Mouse (Mus musculus) monocyte, adult 2 months (primary cell): ENCODE results near the gene Trem2.

ENCODE experiments used
- DNase-seq, 2 experiments: peaks; one replicate each; pipeline ENCODE4 v3.0.0; 2022; ENCODE audit warnings: low spot score in 2 of 2, low read depth in 1 of 2

The Trem2 gene

GRCm38 (mm10) chr17:48346231-48346630 is at the start of gene Trem2:
TSS of gene Trem2 (plus strand) at chr17:48346401.
- peak in 1 of 2 experiments; percentile 26 for DNase-seq

- no peak for DNase-seq
Observed at GRCm38 (mm10) chr17:48299203-48299602, 47.0 kb upstream of the Trem2 start, which contains the start of gene Treml2. TSS of gene Treml2 (plus strand) at chr17:48299498.

GRCm38 (mm10) chr17:48299756-48300155 is 46.4 kb upstream of the Trem2 start:
- no peak for DNase-seq

DNA sequence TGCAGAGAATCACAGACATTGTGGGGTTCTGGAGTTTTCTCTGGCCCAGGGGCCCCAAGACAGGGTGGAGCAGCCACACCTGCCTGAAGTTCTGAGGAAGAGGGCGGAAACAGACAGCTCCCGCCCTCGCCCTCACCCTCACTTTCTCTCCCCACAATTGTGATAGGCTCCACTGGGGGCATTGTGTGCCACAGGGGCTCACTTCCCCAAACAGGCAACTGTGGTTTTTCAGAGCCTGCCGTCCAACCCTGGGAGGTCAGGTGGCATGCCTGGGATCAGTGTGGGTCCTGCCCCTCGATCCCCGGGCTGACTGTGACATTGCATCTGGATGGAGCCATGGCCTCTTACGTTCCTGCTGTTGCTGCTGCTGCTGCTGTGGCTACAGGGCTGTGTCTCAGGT is 46.0 kb upstream of the Trem2 start:
- peak; percentile 57 to 71 for DNase-seq

- peak in 1 of 2 experiments; percentile 31 for DNase-seq
Observed at GRCm38 (mm10) chr17:48300861-48301260, 45.3 kb upstream of the Trem2 start.

- DNase-seq: no peak
Observed at GRCm38 (mm10) chr17:48301792-48302191, 44.4 kb upstream of the Trem2 start.

GRCm38 (mm10) chr17:48312124-48312523 is 34.1 kb upstream of the Trem2 start:
- DNase-seq: no peak

- DNase-seq: peak; percentile 42 to 48
Observed at GRCm38 (mm10) chr17:48315905-48316579, 30.2 kb upstream of the Trem2 start, which contains the start of gene B430306N03Rik. TSS of gene B430306N03Rik (plus strand) at chr17:48316141.

- no peak for DNase-seq
Observed at GRCm38 (mm10) chr17:48318686-48319085, 27.5 kb upstream of the Trem2 start.

DNA sequence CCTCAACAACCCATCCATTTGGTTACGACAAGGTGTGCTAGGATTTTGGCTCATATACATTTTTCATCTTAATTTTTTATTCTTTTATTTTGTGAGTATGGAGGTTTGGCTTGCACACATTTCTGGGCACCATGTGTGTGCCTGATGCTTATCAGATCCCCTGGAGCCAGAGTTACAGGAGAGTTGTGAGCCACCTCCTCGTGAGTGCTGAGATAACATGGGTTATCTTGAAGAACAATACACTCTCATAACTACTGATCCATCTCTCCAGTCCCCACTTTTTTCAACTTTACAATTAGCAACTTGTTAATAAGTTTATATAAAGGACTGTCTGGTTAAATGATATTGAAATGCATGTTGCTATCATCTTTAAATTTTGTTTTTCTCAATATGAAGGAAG is 24.9 kb upstream of the Trem2 start:
- no peak for DNase-seq

DNA sequence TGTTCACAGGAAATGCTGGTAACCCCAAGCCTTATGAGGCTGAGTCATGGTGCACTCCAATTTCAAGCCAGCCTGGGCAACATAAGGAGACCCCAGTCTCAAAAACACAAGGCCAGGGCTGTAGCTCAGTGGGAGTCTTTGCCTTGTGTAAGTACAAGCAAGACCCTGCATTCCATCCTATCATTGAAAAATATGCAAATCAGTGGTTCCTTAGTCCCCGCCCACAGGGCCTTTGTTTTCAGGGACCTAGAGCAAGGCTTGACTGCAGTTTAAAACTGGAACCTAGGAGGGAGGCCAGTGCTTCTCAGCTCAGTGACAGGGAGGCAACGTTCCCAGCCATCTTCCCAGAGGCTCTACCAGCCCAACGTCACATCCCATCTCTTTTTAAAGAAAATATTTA is 23.0 kb upstream of the Trem2 start:
- no peak for DNase-seq

- DNase-seq: peak in 1 of 2 experiments; percentile 58
Observed at GRCm38 (mm10) chr17:48324258-48324657, 21.9 kb upstream of the Trem2 start.

GRCm38 (mm10) chr17:48325093-48325492 is 21.1 kb upstream of the Trem2 start:
- no peak for DNase-seq

DNA sequence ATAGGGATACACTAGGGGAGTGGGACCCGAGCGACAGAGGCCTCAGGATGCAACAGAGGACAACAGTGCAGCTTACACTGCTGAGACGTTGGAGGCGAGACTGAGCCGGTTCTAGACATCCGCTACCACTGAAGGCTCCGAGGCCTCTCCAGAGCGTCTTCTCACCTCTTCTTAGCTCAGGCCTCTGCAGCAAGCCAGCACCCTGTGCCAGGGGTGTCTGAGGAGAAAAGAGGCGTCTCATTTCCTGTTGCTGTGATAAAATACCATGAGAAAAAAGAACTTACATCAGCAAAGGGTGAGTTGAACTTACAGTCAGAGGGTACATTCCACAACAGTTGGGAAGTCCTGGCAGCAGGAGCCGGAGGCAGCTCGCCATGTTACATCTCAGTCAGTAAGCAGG is 20.6 kb upstream of the Trem2 start:
- DNase-seq: no peak

GRCm38 (mm10) chr17:48326656-48327055 is 19.5 kb upstream of the Trem2 start:
- no peak for DNase-seq

DNA sequence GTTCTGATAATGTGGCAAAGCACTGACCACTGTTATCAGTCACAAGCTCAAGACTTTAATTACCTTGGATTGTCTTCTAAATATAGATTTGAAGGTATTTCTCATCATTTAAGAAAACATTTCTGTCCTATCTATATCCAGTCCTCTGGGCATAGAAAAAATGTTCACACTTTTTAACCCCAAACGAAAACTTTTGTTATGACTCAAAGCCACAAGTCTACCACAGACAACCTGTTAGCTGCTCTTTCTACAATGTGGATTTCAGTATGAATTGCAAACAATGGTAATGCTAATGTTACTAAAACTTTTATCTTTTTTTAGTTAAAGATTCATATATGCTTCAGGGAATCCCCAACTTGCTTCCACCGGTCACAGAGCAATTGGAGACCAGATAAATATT is 13.7 kb upstream of the Trem2 start:
- no peak for DNase-seq

DNA sequence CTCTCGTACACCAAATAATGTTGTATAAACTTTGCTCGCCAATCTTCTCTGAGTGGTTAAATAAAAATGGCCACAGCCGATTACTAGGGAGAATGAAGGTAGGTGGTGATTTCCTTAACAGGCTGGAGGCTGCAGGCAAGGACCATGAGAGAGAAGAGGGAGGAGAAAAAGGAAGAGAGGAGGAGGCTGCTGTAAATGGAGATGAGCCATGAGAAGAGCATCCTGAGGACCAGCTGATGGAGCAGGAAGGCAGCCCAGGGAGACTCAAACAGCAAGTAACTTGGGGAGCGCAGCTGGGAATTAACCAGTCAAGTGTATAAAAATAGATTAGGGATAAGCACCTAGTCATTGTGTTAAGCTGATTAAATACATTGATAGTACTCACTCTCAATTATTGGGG is 12.0 kb upstream of the Trem2 start:
- no peak for DNase-seq

- peak; percentile 48 to 80 for DNase-seq
Observed at GRCm38 (mm10) chr17:48336857-48337256, 9.3 kb upstream of the Trem2 start.

DNA sequence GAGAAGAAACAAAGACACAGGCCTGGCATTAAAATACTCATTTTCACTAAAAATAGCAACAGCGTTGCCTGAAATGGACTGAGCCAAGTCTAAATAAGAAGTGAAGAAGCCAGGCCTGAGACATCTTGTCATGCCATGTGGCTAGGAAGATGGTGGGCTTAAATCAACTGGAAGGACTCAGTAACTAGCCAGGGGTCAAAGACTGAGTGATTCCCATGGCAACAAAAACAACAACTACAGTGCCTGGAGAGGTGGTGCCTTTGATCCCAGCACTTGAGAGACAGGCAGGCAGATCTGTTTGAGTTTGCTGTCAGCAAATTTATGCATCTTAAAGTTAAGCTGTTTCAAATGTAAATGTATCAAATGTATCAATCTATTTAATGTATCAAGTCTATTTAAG is 5.9 kb upstream of the Trem2 start:
- DNase-seq: no peak

GRCm38 (mm10) chr17:48341947-48342346 is 4.3 kb upstream of the Trem2 start:
- no peak for DNase-seq

DNA sequence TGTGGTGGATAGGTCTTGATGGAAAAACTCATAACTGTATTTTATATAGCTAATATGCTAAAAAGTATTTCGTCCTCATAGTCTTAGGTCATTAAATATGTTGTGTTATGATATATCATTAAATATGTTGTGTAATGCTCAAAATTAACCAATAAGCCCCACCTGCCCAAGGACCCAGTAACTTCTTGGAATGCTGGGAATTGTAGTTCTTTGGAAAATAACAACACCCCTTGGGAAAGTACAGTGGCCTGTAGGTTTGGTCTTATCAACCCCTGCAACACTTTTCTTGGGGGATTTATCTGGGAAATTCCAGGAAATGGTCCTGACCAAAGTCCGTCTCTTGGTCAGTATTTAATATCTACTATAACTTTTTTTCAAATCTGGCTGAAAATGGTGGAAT is 3.1 kb upstream of the Trem2 start:
- no peak for DNase-seq

DNA sequence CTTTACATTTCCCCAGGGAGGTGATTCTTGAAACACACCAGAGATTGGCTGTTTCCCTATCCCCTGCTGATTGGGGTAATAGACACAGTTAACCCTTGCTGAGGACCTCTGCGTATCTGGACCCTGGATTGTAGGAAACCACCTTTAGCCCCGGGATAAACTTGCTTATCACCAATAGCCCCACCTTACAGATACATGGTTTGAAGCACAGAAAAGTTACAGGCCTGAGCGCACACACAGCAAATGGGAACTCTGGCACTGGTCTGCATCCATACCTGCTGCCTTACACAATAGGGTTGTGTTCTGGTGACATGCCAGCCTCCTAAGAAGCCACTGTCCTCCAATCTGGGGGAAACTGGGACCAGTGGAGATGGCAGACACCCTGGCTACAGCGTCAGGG is 377 bp upstream of the Trem2 start:
- DNase-seq: no peak

DNA sequence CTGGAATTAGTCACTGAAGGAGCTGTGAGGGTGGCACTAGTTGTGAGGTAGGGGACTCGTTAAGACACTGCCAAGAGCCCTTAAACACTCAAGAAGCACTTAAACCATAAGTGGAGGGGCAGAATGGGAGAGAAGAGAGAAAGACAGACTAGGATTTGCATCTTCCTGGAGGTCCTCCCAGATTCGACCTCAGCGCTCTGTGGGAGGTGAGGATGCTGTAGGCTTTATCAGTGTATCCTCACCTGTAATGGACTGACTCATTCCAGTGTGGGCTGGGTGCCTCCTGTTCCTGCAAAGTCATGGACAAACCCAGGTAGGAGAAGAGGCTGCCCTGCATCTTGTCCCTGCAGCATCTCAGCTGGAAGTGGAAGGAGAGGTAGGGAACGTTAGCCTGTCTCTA is 633 bp downstream of the Trem2 start:
- no peak for DNase-seq
